Mouse (Mus musculus): ENCODE results near the gene Vmn2r114.
"Not testable (repeated sequence)": the region's sequence is repeated elsewhere in the genome, so short reads cannot be mapped to it uniquely, and the experiment has no call there.

The Vmn2r114 gene

DNA sequence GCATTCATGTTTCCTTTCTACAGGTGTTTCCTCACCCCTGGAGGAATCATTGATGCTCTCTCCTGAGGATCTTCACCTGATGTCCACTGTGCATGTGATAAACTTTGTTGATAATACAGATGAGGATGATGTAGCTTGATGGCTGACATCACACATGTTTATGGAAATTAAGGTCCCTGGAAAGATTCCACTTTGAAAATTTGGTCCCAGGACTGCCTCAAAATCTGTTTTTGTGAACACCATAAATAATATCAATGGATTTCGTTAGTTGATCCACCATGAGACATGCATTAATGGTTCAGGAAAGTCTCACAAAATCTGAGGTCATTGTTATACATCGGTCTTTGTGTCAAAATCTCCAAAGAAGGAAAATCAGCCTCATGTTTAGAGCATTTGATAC, at the start of gene Vmn2r114:
Vmn2r114 (minus strand) TSS at position 101 of the 400 bp plus-strand sequence.
- DNase-seq (ENCODE audit: low spot score) = not testable (repeated sequence)

DNA sequence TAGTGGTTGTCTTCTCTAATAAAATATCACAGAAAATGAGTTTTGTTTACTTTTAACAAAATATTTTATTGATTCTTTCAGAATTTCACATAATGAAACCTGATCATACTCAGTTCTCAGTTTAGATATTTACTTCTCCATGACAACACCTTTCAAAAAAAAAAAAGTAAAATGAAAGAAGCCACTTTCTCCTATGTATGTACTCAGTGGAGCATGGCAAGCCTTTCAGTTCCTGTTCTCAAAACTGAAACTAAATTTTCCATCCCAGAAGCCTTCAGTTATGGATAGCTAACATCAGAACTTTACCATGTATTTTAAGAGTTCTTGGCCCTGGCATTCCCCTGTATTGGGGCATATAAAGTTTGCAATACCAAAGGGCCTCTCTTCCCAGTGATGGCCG, 39.3 kb upstream of the Vmn2r114 start:
- DNase-seq (ENCODE audit: low spot score) = no peak

DNA sequence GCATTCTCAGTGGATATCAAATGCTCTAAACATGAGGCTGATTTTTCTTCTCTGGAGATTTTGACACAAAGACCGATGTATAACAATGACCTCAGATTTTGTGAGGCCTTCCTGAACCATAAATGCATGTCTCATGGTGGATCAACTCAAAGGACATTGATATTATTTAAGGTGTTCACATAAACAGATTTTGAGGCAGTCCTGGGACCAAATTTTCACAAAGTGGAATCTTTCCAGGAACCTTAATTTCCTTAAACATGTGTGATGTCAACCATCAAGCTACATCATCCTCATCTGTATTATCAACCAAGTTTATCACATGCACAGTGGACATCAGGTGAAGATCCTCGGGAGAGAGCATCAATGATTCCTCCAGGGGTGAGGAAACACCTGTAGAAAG, 31.1 kb upstream of the Vmn2r114 start, which contains the start of gene Vmn2r115:
Vmn2r115 (plus strand) TSS at position 301 of the 400 bp plus-strand sequence.
- not testable (repeated sequence) for DNase-seq (ENCODE audit: low spot score)

DNA sequence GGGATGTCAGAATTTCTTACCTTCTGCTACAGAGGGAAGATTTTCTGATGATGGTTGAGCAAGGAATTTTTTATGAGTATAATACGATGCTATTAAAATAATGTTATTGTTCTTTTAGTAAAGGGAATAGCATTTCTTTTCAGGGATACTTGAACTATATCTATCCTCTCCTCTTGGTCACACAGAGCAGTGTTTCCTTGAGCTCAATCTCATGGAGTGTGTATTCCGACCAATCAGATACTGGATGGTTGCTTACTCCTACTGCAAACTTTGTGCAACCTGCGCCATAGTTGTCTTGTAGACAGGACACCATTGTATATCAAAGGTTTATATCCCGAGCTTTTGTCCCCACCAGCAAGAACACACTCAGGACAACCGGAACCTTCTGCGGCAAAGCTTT, 18.3 kb upstream of the Vmn2r114 start:
- DNase-seq (ENCODE audit: low spot score) = no peak
